Mouse (Mus musculus) neural tube, embryonic 11.5 days (tissue): Measurements from ENCODE around the gene Cenps. TPM values are rescaled to one million over a fixed set of nuclear protein-coding genes. Genes with fewer than 3 reads are reported as not detected.

Experiments
- ATAC-seq: fragments of 200-750 bp; cut with Nextera tagmentation; 2 replicates; pipeline ENCODE4 v1.8.0; 2017; ENCODE audit warnings: moderate number of reproducible peaks, mild to moderate bottlenecking, moderate TSS enrichment, moderate library complexity; ENCODE audit not compliant: insufficient read depth, low FRiP score, low TSS enrichment
- DNase-seq: peaks from one replicate; pipeline ENCODE4 v3.0.0-alpha.2; 2015; ENCODE audit warnings: low spot score
- H3K27ac ChIP-seq: fragments of 300-500 bp; sonication (generic); 2 replicates; pipeline ENCODE4 v1.5.1; 2014; ENCODE audit warnings: low read depth, mild to moderate bottlenecking, low read length
- H3K27me3 ChIP-seq: fragments of 300-500 bp; sonication (generic); 2 replicates; pipeline ENCODE4 v1.6.1; 2014; ENCODE audit warnings: mild to moderate bottlenecking, low read length, mixed read lengths; ENCODE audit not compliant: control insufficient read depth, insufficient read depth
- H3K36me3 ChIP-seq: fragments of 300-500 bp; sonication (generic); 2 replicates; pipeline ENCODE4 v1.6.1; 2014; ENCODE audit warnings: mild to moderate bottlenecking, low read length, moderate library complexity, mixed read lengths; ENCODE audit not compliant: control insufficient read depth, insufficient read depth
- H3K4me1 ChIP-seq: fragments of 300-500 bp; sonication (generic); 2 replicates; pipeline ENCODE4 v1.6.1; 2014; ENCODE audit warnings: low read length, mixed read lengths; ENCODE audit not compliant: control insufficient read depth, insufficient read depth
- H3K4me2 ChIP-seq: fragments of 300-500 bp; sonication (generic); 2 replicates; pipeline ENCODE4 v1.6.1; 2014; ENCODE audit warnings: low read depth, mild to moderate bottlenecking, moderate library complexity
- H3K4me3 ChIP-seq: fragments of 300-500 bp; sonication (generic); 2 replicates; pipeline ENCODE4 v1.5.1; 2014; ENCODE audit warnings: low read depth, low read length
- H3K9ac ChIP-seq: fragments of 300-500 bp; sonication (generic); 2 replicates; pipeline ENCODE4 v1.6.1; 2014; ENCODE audit warnings: mild to moderate bottlenecking, low read length
- H3K9me3 ChIP-seq: fragments of 300-500 bp; sonication (generic); 2 replicates; pipeline ENCODE4 v1.6.1; 2016; ENCODE audit warnings: low read length; ENCODE audit not compliant: control insufficient read depth
- WGBS: fragments of 180-500 bp; shearing (Covaris S2); extraction: QIAGEN DNeasy Blood & Tissue Kit; methylation state at CpG from one replicate; pipeline ENCODE4 v1.1.7; 2014; 5-methylcytosine and 5-hydroxymethylcytosine counted together
- polyA plus RNA-seq: library from polyadenylated mRNA; unstranded; fragments of >200 nt; fragmentation: Nextera tagmentation; extraction: Ambion mirVana; gene quantifications from 2 replicates; pipeline ENCODE4 v1.2.1, GENCODE M21; 2014

Gene Cenps
- polyA plus RNA-seq, 1 experiment from 2014 or later: 43.0 TPM

DNA sequence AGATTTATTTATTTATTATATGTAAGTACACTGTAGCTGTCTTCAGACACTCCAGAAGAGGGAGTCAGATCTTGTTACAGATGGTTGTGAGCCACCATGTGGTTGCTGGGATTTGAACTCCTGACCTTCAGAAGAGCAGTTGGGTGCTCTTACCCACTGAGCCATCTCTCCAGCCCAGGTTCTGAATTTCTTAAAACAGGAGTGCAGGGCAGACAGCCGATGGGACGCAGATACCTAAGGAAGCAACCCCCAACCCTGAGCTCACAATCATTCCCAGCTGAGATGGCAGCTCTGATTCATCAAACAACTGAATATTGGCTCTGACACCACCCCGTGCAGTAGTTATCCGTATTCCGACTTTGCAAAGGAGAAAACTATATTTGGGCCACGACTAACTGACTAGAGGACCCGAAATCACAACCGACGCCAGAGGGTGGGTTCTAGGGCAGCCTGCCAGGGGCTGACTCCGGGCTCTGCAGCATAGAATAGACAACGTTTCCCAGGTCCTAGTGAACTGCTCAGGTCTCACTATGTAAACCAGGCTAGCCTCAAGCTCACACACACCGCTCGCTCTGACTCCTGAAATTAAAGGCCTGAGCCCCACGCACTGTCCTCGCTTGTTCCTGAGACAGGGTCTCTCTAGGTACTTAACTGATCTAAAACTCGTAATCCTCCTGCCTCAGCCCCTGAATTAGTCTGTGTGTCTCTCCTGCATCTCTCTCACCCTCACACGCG lies 1.1 kb downstream of the Cenps start:
- peak; percentile 17 for DNase-seq
- H3K9ac ChIP-seq: no peak overlapping the region
- peak overlapping the region; percentile 49 for H3K4me3 ChIP-seq
- H3K4me1 ChIP-seq: 0 out of 2 replicates have a peak, but pooled peaks cover 2% of the 10 kb centered on the region
- WGBS: 71% methylated on average over 18 of the region's 18 CpGs
- H3K36me3 ChIP-seq: no peaks in the 10 kb centered on the region
- no peak for ATAC-seq
- H3K9me3 ChIP-seq: no peaks in the 10 kb centered on the region
- H3K27ac ChIP-seq: no peak overlapping the region
- no peaks in the 10 kb centered on the region for H3K27me3 ChIP-seq
- peak overlapping the region; percentile 57 for H3K4me2 ChIP-seq

DNA sequence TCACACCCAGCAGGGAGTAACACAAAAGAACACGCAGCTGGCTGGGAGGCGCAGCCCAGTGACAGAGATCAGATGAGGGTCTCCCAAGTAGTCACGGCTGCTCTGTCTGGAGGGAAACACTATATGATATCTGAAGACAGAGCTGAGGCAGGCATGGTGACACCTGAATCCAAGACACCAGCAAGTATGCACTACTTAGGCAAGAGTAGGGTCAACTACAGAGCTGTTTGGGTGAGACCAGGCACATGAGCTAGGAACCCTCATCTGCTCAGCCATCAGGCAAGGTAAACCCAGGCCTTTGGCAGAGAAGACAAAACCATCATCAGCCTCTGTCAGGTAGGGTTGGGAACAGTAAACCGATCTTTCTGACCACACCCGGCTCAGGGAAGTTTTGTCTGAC lies 4.0 kb downstream of the Cenps start:
- no peak overlapping the region for H3K27ac ChIP-seq
- H3K4me1 ChIP-seq: 0 out of 2 replicates have a peak, but pooled peaks cover 2% of the 10 kb centered on the region
- H3K36me3 ChIP-seq: no peaks in the 10 kb centered on the region
- ATAC-seq: no peak
- no peaks in the 10 kb centered on the region for H3K27me3 ChIP-seq
- WGBS: 63% methylated on average over 5 of the region's 5 CpGs
- no peak overlapping the region for H3K4me2 ChIP-seq
- H3K9me3 ChIP-seq: no peaks in the 10 kb centered on the region
- no peak overlapping the region for H3K4me3 ChIP-seq
- no peak overlapping the region for H3K9ac ChIP-seq
- DNase-seq: no peak

DNA sequence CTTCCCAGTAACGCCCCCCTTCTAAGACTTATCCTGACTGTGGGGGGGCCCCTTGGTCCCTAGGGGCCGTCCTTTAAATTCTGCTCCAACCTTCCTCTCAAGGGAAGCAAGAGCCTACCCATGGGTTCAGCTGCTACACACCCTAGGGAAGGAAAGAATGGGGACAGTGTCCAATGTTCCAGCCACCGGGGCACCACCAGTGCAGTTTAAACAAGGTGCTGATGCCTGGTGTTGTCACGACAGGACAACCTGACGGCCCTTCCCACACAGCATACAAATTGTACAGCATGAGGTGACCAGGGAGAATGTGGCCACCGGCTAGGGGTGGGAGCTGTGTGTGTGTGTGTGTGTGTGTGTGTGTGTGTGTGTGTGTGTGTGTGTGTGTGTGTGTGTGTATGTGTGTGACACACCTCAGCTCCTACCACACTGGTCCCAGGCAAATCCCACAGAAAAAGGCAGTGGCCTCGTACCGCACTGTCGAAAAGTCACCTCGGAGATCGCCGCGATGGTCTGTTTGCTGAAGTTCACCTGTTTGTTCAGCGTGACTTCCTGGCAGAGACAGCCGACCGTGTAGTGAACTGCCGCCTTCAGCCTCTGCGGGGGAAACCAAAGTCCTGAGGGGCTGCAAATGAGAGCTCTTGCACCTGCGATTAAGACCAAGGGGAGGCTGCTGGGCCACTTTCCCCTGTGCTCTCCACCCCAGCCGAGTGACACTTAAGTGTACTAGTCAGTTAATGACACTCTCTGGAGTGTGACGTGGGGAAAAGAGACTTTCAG lies 5.5 kb downstream of the Cenps start:
- DNase-seq: no peak
- H3K36me3 ChIP-seq: no peaks in the 10 kb centered on the region
- WGBS: 85% methylated on average over 21 of the region's 21 CpGs
- no peaks in the 10 kb centered on the region for H3K27me3 ChIP-seq
- H3K4me3 ChIP-seq: no peak overlapping the region
- no peak overlapping the region for H3K27ac ChIP-seq
- no peak overlapping the region for H3K9ac ChIP-seq
- no peak for ATAC-seq
- no peak overlapping the region for H3K4me2 ChIP-seq
- H3K4me1 ChIP-seq: 0 out of 2 replicates have a peak, but pooled peaks cover 2% of the 10 kb centered on the region
- no peaks in the 10 kb centered on the region for H3K9me3 ChIP-seq

DNA sequence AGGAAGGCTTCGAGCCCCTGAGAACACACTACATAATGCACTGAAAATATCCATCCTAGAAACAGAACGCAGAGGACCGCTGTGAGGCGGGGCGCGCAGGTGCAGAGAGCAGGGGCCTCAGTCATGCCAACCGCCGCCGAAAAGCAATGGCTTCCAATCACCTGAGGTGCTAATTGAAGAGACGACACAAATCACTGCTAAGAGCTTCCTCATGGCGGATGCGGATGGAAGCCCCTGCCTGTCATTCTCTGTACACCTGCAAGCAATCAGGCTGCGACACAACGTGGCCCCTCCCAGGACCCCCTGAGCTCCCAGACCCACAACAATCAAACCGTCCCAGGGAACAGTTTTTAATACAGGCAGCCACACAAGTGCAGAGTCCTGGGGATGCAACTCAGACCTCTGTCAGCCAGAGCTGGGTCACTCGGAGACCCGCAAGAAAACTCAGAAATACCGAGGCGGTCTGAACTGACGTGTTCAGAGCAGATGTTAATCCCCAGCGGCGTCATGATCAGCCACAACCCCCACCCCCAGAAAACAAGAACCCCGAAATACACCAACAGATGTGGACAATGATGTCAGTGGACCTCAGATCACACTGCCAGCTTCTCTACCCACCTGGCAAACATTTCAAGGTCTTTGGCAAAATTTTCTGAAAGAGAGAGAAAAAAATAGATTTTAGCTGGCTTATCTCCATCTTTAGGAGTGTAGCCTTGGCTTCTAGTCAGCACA lies 6.2 kb downstream of the Cenps start:
- ATAC-seq: no peak
- Histone ChIP-seq H3K27ac (no peak overlapping the region), H3K4me3 (no peak overlapping the region), H3K9me3 (no peaks in the 10 kb centered on the region), H3K27me3 (no peaks in the 10 kb centered on the region), H3K36me3 (no peaks in the 10 kb centered on the region), H3K9ac (no peak overlapping the region), H3K4me2 (no peak overlapping the region), H3K4me1 (no peaks in the 10 kb centered on the region)
- 84% methylated on average over 23 of the region's 23 CpGs for WGBS
- DNase-seq: no peak

DNA sequence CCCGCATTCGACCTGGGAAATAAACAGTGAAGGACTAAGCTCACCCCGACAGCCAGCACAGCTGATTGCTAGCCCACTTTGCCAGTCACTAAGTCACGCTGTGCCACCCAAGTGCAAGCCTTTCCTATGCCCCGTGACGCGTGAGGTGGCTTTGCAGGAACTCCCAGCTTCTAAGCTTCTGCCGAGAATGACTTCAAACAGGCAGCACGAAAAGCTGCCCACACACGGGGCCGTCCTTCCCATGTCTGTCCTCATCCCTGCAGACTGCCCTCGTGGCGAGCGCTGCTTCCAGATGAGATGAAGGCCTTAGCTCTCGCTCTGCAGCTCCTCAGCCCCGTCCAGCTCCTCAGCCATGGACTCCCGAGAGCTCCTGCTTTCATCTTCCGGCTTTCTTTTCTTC lies 9.0 kb downstream of the Cenps start:
- DNase-seq (no peak), ATAC-seq (no peak)
- H3K4me1 ChIP-seq: no peaks in the 10 kb centered on the region
- no peak overlapping the region for H3K4me3 ChIP-seq
- no peak overlapping the region for H3K27ac ChIP-seq
- no peaks in the 10 kb centered on the region for H3K27me3 ChIP-seq
- no peak overlapping the region for H3K9ac ChIP-seq
- H3K36me3 ChIP-seq: no peaks in the 10 kb centered on the region
- WGBS: 80% methylated on average over 18 of the region's 18 CpGs
- H3K4me2 ChIP-seq: no peak overlapping the region
- H3K9me3 ChIP-seq: no peaks in the 10 kb centered on the region

DNA sequence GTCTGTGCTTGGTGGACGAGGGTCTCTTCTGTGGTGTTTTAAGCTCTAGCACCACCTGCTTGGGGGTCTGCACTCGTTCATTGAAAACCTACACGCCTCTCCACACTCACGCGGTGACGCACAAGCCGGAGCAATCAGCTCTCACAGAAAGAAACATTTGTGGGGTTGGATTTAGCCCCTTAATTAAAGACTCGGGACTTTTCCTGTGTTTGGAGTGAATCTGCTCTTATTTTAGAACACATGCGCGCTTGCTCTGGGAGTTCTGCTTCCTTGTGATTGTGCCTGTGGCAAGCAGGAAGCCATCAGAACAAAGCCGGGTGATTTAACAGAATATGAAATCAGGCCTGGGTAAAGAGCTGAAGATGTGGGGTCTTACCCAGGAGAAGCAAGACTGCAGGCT lies 10.8 kb downstream of the Cenps start, which contains the start of gene Cort:
Gene Cort (minus strand): TSS at position 101 of the 400 bp plus-strand sequence.
- H3K9me3 ChIP-seq: no peaks in the 10 kb centered on the region
- H3K27me3 ChIP-seq: no peaks in the 10 kb centered on the region
- H3K4me3 ChIP-seq: no peak within 1 kb of the TSS
- no peaks in the 10 kb centered on the region for H3K36me3 ChIP-seq
- no peaks in the 10 kb centered on the region for H3K4me1 ChIP-seq
- WGBS: 90% methylated on average over 11 of the region's 11 CpGs
- H3K27ac ChIP-seq: no peak within 1 kb of the TSS
- no peak within 1 kb of the TSS for H3K9ac ChIP-seq
- no peak for ATAC-seq
- DNase-seq: no peak
- no peak within 1 kb of the TSS for H3K4me2 ChIP-seq

DNA sequence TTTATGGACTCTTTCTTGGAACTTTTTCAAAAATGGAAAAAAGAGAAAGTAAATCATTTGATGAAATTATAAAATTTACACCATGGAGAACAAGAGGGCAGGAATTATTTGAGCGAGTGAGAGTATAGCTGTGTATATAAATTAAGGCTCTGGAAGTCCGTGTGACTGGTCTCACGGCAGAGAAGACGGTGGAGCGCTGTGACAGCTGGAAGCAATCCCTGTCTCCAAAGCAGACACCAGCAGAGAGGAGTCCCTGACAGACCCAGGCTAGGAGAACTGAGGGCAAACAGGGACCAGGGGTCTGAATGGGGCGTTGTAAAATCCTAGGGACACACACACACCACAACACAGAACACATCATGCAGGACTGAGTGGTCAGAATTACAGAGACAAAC lies 11.3 kb downstream of the Cenps start:
- no peaks in the 10 kb centered on the region for H3K9me3 ChIP-seq
- no peak overlapping the region for H3K27ac ChIP-seq
- H3K36me3 ChIP-seq: no peaks in the 10 kb centered on the region
- no peaks in the 10 kb centered on the region for H3K27me3 ChIP-seq
- no peak for ATAC-seq
- no peak overlapping the region for H3K9ac ChIP-seq
- H3K4me1 ChIP-seq: no peaks in the 10 kb centered on the region
- no peak overlapping the region for H3K4me3 ChIP-seq
- WGBS: 61% methylated on average over 6 of the region's 6 CpGs
- H3K4me2 ChIP-seq: no peak overlapping the region
- no peak for DNase-seq

DNA sequence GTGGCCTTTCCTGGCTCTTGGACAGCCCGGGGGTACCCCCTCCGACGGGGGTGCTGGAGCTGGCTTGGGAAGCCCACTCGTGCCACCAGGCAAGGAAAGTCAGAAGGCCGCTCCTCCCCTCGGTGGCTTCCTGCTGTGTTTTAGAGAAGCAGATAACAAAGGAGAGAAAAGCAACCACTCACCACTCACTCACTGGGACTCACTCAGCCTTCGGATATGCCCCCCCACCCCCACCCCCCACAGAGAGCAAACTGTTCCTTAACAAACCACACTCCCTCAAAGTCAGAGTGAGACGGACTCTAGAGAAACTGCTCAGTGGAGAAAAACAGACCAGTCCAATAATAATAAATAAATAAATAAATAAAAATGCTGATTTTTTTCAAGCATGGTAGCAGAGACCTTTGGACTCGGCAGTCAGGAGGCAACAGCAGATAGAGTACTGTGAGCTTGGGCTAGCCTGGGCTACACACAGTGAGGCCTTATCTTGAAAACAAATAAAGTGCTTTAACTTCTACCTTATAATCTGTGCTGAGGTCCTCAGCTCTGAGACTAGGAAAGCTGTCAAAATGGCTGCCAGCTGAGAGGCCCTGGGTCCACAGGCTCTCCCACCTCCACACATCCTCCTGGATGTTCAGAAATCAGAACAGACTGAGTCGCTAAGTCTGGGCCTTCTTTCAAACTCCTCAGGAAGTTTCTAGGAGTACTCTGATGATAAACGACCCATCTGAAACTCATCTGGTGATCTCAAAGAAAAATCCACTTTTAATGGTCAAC lies 11.9 kb downstream of the Cenps start:
- Histone ChIP-seq H3K4me2 (no peak overlapping the region), H3K4me1 (no peaks in the 10 kb centered on the region), H3K4me3 (no peak overlapping the region), H3K27ac (no peak overlapping the region), H3K36me3 (no peaks in the 10 kb centered on the region), H3K9ac (no peak overlapping the region), H3K27me3 (no peaks in the 10 kb centered on the region), H3K9me3 (no peaks in the 10 kb centered on the region)
- ATAC-seq (no peak), DNase-seq (no peak)
- 57% methylated on average over 11 of the region's 11 CpGs for WGBS
